Mouse (Mus musculus) gastrocnemius, postnatal 14 days (tissue): ENCODE results near the gene Ggcx. TPM values are rescaled to one million over a fixed set of nuclear protein-coding genes. Genes with fewer than 3 reads are reported as not detected.
A peak's percentile ranks its signal among the peaks of the same experiment; 100 is the strongest.

ENCODE experiments used
- DNase-seq: peaks from one replicate; pipeline ENCODE4 v3.0.0; 2021; ENCODE audit warnings: mixed read lengths
- intact Hi-C: fragments of 180-260 bp; cut with DNase I; formaldehyde crosslinking; loops from one replicate; pipeline ENCODE4 v1.15.1; 2025; ENCODE audit warnings: low total_unique reads
- total RNA-seq, 2 experiments: library from RNA; stranded (reverse); gene quantifications; 2 replicates each; pipeline ENCODE4 v1.2.3; 2021

The Ggcx gene
- total RNA-seq, 2 experiments from 2014 or later, result 15.0 to 15.5 TPM

DNA sequence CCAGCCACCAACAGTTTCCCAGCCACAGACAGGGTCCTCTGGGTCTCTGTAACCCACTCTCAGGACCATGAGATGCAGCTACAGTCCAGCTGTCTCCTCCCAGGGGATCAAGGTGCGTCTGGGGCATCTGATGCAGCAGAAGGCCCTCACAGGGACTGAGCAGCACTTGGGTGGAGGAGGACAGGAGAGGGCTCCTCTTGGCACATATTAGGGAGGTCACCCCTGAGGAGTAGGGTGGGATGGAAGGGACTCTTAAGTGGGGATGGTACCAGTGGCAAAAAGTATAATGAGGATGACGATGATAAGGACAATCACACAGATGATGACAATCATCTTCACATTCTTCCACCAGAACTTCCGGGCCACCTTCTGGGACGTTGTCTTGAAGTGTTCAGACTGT lies 28.9 kb upstream of the Ggcx start:
- intact Hi-C loops, result no loop called here
- no peak for DNase-seq

DNA sequence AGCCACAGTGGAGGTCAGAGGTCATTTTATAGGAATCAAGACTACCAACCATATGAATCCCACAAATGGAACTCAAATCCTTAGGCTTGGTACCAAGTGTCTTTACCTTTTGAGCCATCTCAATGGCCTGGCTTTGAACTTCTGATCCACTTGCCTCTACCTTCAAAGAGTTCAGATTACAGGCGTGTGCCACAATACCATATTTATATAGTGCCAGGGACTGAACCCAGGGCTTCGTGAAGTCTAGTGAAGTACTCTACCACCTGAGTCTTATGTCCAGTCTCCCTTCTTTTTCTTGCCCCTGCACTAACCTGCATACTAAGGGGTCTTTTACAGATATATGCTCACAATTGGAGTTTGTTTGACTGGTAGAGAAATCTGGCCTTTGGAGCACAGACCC lies 27.5 kb upstream of the Ggcx start:
- DNase-seq, result no peak
- intact Hi-C loops, result no loop called here

DNA sequence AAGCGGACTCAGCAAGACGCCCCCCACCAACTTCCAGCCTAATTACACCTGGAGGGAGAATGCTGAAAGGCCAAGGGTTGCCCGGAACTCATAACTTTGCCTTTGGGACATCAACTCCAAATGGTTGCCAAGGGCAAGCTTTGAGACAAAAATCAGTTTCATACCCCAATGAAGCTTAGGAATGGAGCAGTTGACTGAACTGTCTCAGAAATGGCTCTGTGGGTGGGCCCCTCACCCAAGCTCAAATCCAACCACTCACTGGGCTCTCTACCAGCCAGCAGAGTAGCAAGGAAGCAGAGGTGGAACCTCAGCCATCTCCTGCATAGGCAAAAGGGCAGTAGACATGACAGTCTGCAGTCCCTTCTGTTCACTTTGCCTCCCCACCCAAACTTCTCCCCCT lies 26.3 kb upstream of the Ggcx start:
- intact Hi-C loops, result no loop called here

DNA sequence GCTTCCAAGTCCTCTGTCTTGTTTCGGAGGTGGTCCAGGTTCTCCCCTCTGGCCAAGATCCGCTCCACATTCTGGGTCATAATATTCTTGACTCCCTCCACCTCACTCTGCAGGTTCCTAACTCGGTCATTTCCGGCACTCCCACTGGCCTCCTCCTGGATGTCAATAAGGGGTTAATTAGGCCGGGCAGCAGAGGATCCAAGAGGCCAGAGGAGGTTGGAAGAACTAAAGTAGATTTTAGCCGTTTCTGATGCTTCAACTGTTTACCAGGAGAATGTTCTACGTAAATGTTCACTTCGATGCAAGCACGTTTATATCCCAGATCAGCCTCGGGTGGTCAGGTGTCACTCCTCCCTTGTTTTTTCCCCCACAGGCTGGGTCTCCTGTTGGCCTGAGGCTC lies 25.8 kb upstream of the Ggcx start:
- DNase-seq, result no peak

More for the DNA sequence above, 26.3 kb upstream of the Ggcx start:
- DNase-seq, result no peak

DNA sequence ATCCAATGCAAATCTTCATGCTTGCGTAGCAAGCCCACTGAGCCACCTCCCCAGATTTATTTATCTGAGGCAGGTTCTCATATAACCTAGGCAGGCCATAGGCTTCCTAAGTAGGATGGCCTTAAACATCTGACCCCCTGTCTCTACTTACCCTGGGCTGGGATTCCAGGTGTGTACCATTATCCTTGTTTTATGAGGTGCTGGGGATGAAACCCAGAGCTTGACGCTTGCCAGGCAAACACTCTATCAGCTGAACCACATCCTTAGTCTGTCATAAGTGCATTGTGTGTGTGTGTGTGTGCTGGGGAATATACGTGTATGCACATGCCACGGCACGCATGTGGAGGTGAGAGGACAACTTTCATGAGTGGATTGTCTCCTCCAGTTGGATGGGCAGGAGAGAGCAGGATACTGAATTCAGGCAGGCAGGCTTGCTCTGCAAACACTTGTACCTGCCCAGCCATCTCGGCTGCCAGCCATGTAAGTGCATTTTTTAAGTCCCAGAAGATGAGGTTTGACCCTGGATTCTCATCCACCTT lies 25.2 kb upstream of the Ggcx start:
- no peak for DNase-seq
- intact Hi-C loops, result no loop called here

More for the DNA sequence above, 25.8 kb upstream of the Ggcx start:
- intact Hi-C loops, result no loop called here

DNA sequence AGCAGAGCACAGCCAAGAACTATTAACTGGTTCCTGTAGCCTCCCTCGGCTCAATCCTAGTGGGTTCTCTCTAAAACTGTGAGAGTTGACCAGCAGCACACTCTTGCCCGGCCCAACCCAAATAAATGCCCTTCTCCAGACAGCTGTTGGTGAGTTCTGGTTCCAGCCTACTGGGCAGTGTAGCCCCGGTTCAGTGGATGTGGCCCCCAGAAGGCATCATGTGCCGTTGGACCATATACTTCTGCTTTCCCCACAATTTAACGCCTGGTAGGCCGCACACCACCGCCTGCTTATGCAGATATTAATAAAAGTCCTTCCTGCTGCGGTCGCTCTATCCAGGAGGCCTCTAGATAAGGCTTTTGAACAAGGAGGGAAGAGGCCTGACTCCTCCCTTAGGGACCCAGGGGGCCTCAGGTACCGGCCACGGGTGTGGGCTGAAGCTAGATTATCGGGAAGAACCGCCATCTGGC lies 24.6 kb upstream of the Ggcx start:
- intact Hi-C loops, result no loop called here
- DNase-seq, result no peak

DNA sequence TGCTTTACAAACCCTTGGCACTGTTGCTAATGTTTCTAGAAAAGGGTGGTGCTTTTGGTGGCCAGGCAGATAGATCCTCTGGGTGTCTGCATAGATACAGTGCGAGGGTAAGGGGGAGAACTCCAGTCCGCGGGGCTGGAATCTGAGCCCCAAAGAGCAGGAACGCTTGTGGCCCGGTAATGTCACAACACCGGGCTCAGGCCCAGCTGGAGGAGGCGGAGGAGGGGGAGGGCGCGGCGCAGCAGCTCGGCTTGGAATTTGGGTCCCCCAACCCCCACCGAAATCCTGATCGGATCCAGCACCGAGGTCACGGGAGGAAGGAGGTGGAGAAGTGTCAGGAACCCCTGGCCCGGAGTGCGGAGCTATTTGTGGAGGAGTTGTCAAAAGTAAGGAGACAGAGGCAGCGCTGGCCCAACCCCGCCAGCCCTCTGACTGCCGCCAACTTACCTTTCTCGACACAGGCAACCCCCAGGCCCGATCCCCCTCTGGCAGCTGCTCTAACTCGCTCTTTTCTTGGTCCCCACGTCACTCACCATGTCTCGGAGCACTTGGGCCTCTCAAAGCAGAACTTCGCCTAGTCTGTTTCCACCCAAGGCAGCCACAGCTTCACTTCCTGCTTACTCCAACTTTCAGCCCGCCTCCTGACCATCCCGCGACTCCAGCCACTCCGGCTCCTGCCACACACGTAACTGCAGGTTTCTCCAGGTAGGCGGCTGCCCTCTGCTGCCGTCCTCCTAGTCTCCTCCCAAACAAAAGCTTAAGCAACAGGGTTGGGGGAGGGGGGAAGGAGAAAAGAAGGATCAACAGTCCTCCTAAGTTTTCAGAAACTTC lies 24.0 kb upstream of the Ggcx start, which contains the start of gene Vamp8:
Gene Vamp8 (minus strand): TSS at position 763 of the 831 bp plus-strand sequence.
- intact Hi-C loops, result no loop called here

DNA sequence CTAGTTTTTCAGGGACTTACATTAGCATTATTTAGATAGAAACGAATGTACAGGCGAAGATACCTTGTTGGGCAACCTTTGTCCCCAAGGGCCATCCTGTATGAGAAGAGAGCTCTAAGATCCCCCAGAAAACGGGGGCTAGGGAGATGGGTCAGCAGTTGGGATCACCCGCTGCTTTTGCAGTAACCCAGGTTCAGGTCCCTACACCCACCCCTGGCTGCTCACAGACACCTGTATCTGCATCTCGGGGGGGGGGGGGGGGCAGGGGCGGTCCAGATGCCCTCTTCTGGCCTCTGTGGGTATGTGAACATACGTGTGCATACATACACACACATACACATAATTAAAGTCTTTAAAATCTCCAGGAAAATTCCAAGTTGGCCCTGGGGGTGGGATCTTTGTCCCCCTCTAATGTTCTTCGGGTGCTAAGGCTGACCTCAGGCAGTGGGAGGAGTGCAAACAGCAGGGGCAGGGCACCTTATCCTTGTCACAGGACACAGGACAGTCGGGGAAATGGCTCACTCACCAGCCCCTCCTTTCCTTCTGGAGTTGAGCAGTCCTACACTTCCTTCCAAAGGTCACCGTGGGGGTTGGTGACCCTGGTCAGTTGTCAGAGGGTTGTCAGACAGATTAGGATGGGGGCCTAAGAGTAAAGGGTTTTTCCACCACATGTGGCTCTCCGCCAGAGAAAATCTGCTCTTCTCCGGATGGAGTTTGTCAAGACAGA lies 23.1 kb upstream of the Ggcx start:
- intact Hi-C loops, result no loop called here
- DNase-seq, result peak; percentile 29

More for the DNA sequence above, 24.0 kb upstream of the Ggcx start, which contains the start of gene Vamp8:
- peak; percentile 92 for DNase-seq

DNA sequence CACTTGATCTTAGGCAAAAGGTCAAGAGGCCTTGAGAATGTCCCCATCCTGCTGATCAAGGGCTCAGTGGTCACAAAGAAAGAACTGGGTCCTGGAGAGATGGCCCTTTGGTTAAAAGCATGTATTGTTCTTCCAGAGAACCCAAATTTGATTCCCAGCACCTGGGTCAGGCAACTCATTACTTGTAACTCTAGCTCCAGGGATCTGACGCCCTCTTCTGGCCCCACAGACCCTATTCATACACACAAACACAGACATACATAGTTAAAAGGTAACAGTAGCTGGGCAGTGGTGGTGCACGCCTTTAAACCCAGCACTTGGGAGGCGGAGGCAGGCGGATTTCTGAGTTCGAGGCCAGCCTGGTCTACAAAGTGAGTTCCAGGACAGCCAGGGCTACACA lies 21.8 kb upstream of the Ggcx start:
- DNase-seq, result no peak
- intact Hi-C loops, result no loop called here

DNA sequence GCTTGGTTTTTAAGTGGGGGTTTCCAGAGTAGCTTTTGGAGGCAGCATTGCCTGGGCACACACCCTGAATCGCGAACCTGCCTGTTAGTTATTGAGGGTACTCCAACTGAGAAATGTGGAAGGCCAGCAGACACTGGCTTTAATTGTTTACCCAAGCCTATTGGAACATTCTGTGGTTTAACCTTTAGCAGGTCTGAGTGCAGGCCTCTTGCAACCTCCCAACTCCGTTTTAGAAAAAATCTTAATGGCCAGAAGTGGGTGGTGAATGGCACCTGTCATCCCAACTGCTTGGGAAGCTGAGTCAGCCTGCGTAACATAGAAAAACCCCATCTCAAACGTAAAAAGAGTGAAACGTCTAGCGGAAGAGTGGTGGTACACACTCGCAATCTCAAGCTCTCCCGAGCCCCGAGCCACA lies 17.3 kb upstream of the Ggcx start:
- no peak for DNase-seq
- intact Hi-C loops, result no loop called here

DNA sequence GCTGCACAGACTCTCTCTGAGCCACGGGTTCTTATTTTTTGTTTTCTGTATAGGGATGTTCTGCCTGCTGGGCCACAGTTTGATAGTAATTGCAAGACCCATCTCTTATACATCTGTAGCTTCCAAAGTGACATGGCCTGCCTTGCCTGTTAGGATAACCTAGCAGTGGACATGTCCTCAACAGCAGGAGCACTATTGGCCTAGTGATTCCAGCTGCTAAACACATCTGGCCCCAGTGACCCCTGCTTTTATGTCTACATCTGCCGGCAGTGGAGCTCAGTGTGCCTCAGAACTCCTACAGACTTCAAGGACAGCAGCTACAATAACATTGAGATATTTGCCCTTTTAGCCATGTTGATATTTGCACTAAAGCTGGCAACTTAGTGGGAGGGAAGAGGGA lies 14.1 kb upstream of the Ggcx start:
- DNase-seq, result no peak
- intact Hi-C loops, result loop anchor here (10.0 kb wide), 1 partner anchor 215 kb away; no protein-coding TSS in a partner anchor

DNA sequence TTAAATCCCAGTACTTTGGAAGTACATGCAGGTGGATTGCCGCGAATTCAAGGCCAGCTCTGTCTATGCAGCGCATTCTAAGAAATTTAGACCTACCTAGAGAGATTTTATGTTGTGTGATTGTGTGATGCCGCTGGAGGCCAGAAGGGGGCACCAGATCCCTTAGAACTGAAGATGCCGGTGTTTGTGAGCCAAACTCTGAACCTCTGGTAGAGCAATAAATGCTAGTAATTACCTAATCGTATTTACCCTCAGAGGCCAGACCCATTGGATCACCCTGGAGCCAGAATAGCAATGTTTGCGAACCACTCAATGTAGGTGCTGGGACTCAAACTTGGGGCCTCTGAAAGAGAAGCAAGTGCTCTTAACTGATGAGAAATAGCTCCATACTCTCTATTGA lies 12.2 kb upstream of the Ggcx start:
- intact Hi-C loops, result loop anchor here (10.0 kb wide), 1 partner anchor 217 kb away; no protein-coding TSS in a partner anchor
- peak; percentile 66 for DNase-seq

DNA sequence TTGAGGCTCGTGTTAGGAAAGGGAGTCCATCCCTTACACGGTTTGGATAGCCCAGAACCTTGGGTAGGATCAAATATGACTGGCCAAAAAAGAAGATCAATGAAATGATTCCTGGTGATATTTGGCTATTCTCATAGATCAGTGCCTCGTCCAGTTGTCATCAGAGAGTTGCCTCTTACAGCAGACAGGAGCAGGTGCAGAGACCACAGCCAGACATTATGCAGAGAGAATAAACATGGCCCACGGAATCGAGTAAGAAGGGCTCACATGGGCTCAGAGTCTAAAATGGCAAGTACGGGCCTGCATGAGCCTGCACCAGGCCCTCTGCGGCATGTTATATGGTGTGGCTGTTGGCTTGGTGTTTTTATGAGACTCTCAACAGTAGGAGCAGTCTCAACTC lies 8.8 kb upstream of the Ggcx start:
- DNase-seq, result no peak
- intact Hi-C loops, result loop anchor here (10.0 kb wide), 1 partner anchor 221 kb away; no protein-coding TSS in a partner anchor

DNA sequence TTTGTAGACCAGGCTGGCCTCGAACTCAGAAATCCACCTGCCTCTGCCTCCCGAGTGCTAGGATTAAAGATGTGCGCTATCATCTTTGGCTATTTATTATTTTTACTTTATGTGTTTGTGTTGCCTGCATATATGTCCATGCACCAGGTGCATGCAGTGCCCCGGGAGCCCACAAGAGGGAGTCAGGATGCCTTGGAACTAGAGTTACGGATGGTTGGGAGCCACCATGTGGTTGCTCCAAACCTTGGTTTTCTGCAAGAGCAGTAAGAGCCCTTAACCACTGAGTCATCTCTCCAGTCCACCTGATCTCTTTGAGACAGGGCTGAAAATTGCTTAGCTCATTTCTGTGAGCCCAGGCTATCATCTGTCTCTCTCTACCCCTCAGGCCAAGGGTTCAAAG lies 7.0 kb upstream of the Ggcx start:
- DNase-seq, result peak; percentile 78
- intact Hi-C loops, result loop anchor here (10.0 kb wide), 1 partner anchor 222 kb away; no protein-coding TSS in a partner anchor

DNA sequence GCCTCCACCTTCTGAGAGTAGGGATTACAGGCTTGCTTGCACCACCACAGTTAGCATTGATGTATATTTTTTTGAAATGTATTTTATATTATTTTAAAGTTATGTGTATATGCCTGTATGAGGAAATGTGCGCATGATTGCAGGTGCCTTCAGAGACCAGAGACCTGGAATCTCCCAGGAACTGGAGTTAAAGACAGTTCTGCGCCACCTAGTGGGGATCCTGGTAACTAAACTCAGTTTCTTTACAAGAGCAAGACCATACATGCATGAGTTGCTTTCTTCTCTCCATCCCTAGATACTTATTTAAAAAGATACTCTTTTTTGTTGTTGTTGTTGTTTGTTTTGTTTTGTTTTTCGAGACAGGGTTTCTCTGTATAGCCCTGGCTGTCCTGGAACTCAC lies 4.5 kb upstream of the Ggcx start:
- peak; percentile 58 for DNase-seq

DNA sequence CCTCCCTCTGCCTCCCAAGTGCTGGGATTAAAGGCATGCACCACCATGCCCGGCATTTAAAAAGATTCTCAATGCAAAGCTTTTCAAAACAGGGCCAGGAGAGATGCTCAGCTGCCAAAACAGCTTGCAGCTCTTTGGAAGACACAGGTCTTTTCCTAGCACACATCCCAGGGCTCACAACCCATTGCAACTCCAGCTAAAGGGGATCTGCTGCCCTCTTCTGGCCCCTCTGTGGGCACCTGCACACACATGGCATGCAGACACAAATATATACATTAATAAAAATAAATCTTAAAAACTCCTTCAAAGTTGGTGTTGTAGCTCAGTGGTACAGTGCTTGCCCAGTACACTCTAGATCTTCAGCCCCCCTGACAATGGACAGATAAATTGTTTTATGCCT lies 4.1 kb upstream of the Ggcx start:
- no peak for DNase-seq
- intact Hi-C loops, result no loop called here

More for the DNA sequence above, 4.5 kb upstream of the Ggcx start:
- intact Hi-C loops, result loop anchor here (10.0 kb wide), 1 partner anchor 225 kb away; no protein-coding TSS in a partner anchor

DNA sequence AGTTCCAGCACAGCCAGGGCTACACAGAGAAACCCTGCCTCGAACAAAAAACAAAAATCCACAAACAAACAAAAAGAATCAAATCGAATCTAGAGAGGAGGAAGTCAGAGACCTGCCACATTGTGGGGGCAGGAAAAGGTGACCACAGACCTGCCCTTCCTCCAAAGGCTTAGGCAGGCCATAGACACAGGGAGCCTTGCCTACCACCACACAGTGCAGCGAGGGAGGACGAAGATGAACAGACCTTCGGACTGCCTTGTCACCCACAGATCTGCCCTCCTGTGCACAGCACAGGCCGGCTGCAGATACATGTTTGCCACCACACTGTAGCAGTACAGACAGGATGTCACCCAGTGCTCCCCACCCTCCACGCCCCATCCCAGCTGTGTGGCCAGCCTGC lies 3.6 kb upstream of the Ggcx start:
- intact Hi-C loops, result no loop called here
- DNase-seq, result no peak

DNA sequence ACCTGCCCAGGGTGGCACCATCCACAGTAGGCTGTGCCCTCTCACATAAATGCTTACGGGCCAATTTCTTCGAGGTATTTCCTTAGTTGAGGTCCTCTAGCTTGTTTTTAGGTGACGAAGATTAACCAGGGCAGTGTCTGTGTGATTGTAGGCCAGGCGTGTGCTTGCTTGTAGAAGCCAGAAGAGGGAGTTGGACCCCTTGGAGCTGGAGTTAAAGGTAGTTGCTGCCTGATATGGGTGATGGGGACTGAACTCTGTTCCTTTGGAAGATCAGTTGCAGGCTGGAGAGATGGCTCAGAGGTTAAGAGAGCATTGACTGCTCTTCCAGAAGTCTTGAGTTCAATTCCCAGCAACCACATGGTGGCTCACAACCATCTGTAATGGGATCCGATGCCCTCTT lies 1.1 kb downstream of the Ggcx start:
- intact Hi-C loops, result no loop called here
- no peak for DNase-seq

DNA sequence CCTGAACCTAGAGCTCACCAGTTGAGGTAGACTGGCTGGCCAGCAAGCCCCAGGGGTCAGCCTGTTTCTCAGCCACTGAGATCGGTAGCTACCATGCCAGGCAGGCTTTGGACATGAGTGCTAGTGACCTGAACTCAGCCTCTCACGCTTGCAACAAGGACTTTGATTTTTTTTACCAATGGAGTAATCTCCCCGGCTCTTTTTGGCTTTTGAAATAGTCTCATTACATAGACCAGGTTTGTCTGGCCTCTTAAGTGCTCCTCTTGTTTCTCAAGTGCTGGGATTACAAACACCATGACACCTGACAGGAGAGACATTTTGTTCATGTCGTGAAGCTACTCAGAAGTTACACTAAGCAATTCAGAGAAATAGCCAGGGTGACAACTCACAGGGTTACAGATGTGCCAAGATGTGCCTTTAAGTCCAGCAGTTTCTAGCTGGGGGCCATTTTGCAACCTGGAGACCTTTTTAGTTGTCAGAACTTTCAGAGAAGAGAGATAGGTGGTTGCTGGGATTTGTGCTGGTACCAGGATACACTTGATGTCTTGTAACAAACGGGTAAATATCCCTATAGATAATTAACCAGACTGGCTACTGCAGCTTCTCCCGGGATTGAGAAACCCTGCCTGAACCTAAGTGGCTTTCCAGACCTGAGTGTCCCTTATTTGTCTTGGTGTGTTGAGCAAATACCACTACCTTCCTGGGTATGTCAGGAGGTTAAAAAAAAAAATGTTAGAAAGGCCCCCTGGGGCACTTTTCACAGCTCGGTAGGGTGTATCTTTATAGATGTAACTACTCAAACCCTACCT lies 2.1 kb downstream of the Ggcx start:
- DNase-seq, result no peak
- intact Hi-C loops, result no loop called here
